Mouse (Mus musculus): ENCODE results near the gene Pdgfra.

GRCm38 (mm10) chr5:75148343-75149127 is 3.6 kb upstream of the Pdgfra start:
- TF ChIP-seq CTCF (IDR thresholded peaks at IDR 0.05; ENCODE audit: low read depth, low read length), result no peak
- no peak for TF ChIP-seq GATA1 (IDR thresholded peaks at IDR 0.05; ENCODE audit: borderline replicate concordance, low read length)
- TF ChIP-seq POLR2AphosphoS5 (IDR thresholded peaks at IDR 0.05; ENCODE audit: insufficient replicate concordance, low read depth, low read length), result no peak

All from G1E (cell line).